Mouse (Mus musculus): ENCODE data around the gene Pigs.

- TF ChIP-seq GATA1 (IDR thresholded peaks at IDR 0.05; ENCODE audit: low read length) = no peak
- TF ChIP-seq TAL1 (IDR thresholded peaks at IDR 0.05; ENCODE audit: low read length) = no peak
Observed at GRCm38 (mm10) chr11:78382701-78383100, 54.5 kb downstream of the Pigs start.
